Mouse (Mus musculus): ENCODE measurements around the gene Zrsr1.

GRCm38 (mm10) chr11:22964401-22964800 is 7.4 kb upstream of the Zrsr1 start:
- TF ChIP-seq CTCF (conservative IDR thresholded peaks at IDR 0.05; ENCODE audit: low read length) (no peak), POU5F1 (IDR thresholded peaks at IDR 0.05; ENCODE audit: borderline replicate concordance, low read length) (no peak), NANOG (IDR thresholded peaks at IDR 0.05; ENCODE audit: borderline replicate concordance, low read length) (no peak)
